Mouse (Mus musculus): Measurements from ENCODE around the gene Kif1bp.

DNA sequence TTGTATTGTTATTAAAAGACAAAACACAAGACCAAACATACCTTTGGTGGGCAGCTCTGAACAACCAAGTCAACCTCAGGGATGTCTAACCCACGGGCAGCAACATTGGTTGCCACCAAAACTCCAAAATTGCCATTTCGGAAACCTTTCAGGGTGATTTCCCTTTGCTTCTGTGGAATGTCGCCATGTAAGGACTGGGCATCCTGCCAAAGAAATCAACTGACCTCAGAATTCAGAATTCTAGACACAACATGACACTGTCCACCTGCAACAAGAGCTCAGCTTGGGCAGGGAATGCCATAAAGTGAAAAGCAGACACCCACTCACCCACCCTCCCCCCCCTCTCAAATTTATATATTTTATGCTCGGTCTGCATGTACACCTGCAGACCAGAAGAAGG is 10.4 kb upstream of the Kif1bp start:
- TF ChIP-seq CTCF (IDR thresholded peaks at IDR 0.05; ENCODE audit: extremely low read depth, insufficient read depth, insufficient read length, insufficient replicate concordance) (no peak), POLR2A (IDR thresholded peaks at IDR 0.05; ENCODE audit: low read depth, low read length) (no peak)

Data from spleen, adult 2 months (tissue).